Mouse (Mus musculus): Measurements from ENCODE around the gene Zfp932. TPM values are rescaled to one million over a fixed set of nuclear protein-coding genes. Genes with fewer than 3 reads are reported as not detected.

Zfp932 gene
- polyA plus RNA-seq, 1 experiment from 2014 or later = 19.3 TPM

Other genes with a start within 250 kb of the Zfp932 start
- 7.5 and 7.7 TPM in 2 replicates for gene 4930522L14Rik, start 244.6 kb upstream of the Zfp932 start, polyA plus RNA-seq (2014; fragmentation: Nextera tagmentation; extraction: Ambion mirVana)
- 0.57 and 0.81 TPM in 2 replicates for gene Gm15446, start 73.1 kb upstream of the Zfp932 start, polyA plus RNA-seq (2014; fragmentation: Nextera tagmentation; extraction: Ambion mirVana)
- gene Gm17655, start 76.0 kb downstream of the Zfp932 start, polyA plus RNA-seq (2014; fragmentation: Nextera tagmentation; extraction: Ambion mirVana) = 2.1 and 3.6 TPM in 2 replicates
- 0.71 and 1.0 TPM in 2 replicates for gene Gm35315, start 97.9 kb downstream of the Zfp932 start, polyA plus RNA-seq (2014; fragmentation: Nextera tagmentation; extraction: Ambion mirVana)
- 1.7 and 1.8 TPM in 2 replicates for gene Plcxd1, start 103.4 kb downstream of the Zfp932 start, polyA plus RNA-seq (2014; fragmentation: Nextera tagmentation; extraction: Ambion mirVana)
- 25.8 and 28.2 TPM in 2 replicates for gene Gtpbp6, start 111.7 kb downstream of the Zfp932 start, polyA plus RNA-seq (2014; fragmentation: Nextera tagmentation; extraction: Ambion mirVana)
- gene Zfp605, start 113.6 kb downstream of the Zfp932 start, polyA plus RNA-seq (2014; fragmentation: Nextera tagmentation; extraction: Ambion mirVana) = 4.0 and 4.8 TPM in 2 replicates
- 35.6 and 38.7 TPM in 2 replicates for gene Chfr, start 139.3 kb downstream of the Zfp932 start, polyA plus RNA-seq (2014; fragmentation: Nextera tagmentation; extraction: Ambion mirVana)
- gene Golga3, start 180.2 kb downstream of the Zfp932 start, polyA plus RNA-seq (2014; fragmentation: Nextera tagmentation; extraction: Ambion mirVana) = 30.1 and 31.5 TPM in 2 replicates
- 26.5 and 29.1 TPM in 2 replicates for gene Ankle2, start 234.5 kb downstream of the Zfp932 start, polyA plus RNA-seq (2014; fragmentation: Nextera tagmentation; extraction: Ambion mirVana)

Measured in embryonic facial prominence, embryonic 14.5 days (tissue).